Mouse (Mus musculus) liver, adult 2 months (tissue): ENCODE measurements around the gene Myo18b. TPM values are rescaled to one million over a fixed set of nuclear protein-coding genes. Genes with fewer than 3 reads are reported as not detected.

ENCODE experiments used
- DNase-seq: peaks from one replicate; pipeline ENCODE4 v3.0.0-alpha.2; 2011; ENCODE audit warnings: low read depth, low spot score; ENCODE audit errors: extremely low read depth
- H3K27ac ChIP-seq: fragments of 200-500 bp; replicated peaks from 2 replicates; pipeline ENCODE4 v1.5.1; 2012; ENCODE audit warnings: low read depth, mild to moderate bottlenecking, control low read depth, inconsistent platforms, low read length; ENCODE audit not compliant: insufficient read depth
- H3K27me3 ChIP-seq: fragments of 200-500 bp; 2 replicates; pipeline ENCODE4 v1.6.1; 2012; ENCODE audit warnings: mild to moderate bottlenecking, moderate library complexity, low read length, inconsistent platforms; ENCODE audit not compliant: control insufficient read depth, insufficient read depth
- H3K36me3 ChIP-seq: fragments of 200-500 bp; 2 replicates; pipeline ENCODE4 v1.6.1; 2012; ENCODE audit warnings: low read length, inconsistent platforms; ENCODE audit not compliant: control insufficient read depth, insufficient read depth
- H3K4me1 ChIP-seq: fragments of 200-500 bp; 2 replicates; pipeline ENCODE4 v1.6.1; 2011; ENCODE audit warnings: low read length; ENCODE audit not compliant: control insufficient read depth, insufficient read depth
- H3K4me3 ChIP-seq: fragments of 200-500 bp; 2 replicates; pipeline ENCODE4 v1.5.1; 2011; ENCODE audit warnings: low read depth, mild to moderate bottlenecking, control low read depth, low read length, moderate library complexity; ENCODE audit not compliant: insufficient read depth
- H3K79me2 ChIP-seq: fragments of 200-500 bp; 2 replicates; pipeline ENCODE4 v1.6.1; 2012; ENCODE audit warnings: inconsistent platforms, mild to moderate bottlenecking, low read length, moderate library complexity; ENCODE audit not compliant: control insufficient read depth, insufficient read depth
- H3K9ac ChIP-seq: fragments of 200-500 bp; 2 replicates; pipeline ENCODE4 v1.6.1; 2012; ENCODE audit warnings: low read depth, mild to moderate bottlenecking, control low read depth, inconsistent platforms, low read length
- CTCF ChIP-seq: fragments of 200-500 bp; IDR thresholded peaks from 2 replicates; pipeline ENCODE4 v1.5.1; 2011; ENCODE audit warnings: low read depth, low read length, control low read depth
- POLR2A ChIP-seq: fragments of 200-500 bp; IDR thresholded peaks from 2 replicates; pipeline ENCODE4 v1.6.1; 2011; ENCODE audit warnings: low read length, control low read depth; ENCODE audit not compliant: insufficient read depth; ENCODE audit errors: extremely low read depth
- WGBS: fragments of 180-500 bp; shearing (Covaris S2); methylation state at CpG from one replicate; pipeline ENCODE4 v1.1.7; 2018; 5-methylcytosine and 5-hydroxymethylcytosine counted together
- polyA plus RNA-seq: library from polyadenylated mRNA; depleted of rRNA; stranded (reverse); fragments of >200 nt; gene quantifications from 2 replicates; pipeline ENCODE4 v1.2.3, GENCODE M21; 2012
- total RNA-seq: library from RNA; depleted of rRNA; stranded (reverse); fragments of >200 nt; gene quantifications from 2 replicates; pipeline ENCODE4 v1.2.3, GENCODE M21; 2014

Myo18b gene
- total and polyA plus RNA-seq, 2 experiments = 0.04 to 0.28 TPM

DNA sequence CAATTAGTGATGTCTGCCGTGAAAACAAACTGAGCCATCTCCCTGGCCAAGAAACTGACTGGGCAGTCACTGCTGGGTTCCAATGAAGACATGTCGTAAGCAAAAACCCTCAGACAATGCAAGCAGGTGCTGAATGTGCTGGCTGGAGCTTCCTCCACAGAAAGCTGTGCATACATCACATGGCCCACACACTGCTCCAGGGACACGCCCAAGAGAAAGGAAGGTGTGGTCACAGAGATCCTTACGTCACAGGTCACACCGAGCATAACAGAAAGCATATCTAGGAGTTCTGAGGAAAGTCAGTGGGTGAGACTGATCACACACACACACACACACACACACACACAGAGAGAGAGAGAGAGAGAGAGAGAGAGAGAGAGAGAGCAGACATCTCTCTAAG lies 27.5 kb downstream of the Myo18b start:
- no peak overlapping the region for H3K27ac ChIP-seq
- no peaks in the 10 kb centered on the region for H3K36me3 ChIP-seq
- no peak for DNase-seq
- no peak for TF ChIP-seq POLR2A
- no peak for TF ChIP-seq CTCF
- no peak overlapping the region for H3K9ac ChIP-seq
- WGBS = 65% methylated on average over 5 of the region's 5 CpGs
- H3K27me3 ChIP-seq = no peaks in the 10 kb centered on the region
- H3K4me3 ChIP-seq = no peak overlapping the region
- no peaks in the 10 kb centered on the region for H3K79me2 ChIP-seq
- H3K4me1 ChIP-seq = no peaks in the 10 kb centered on the region

- TF ChIP-seq POLR2A = no peak
- peak; percentile 80 for TF ChIP-seq CTCF
- no peaks in the 10 kb centered on the region for H3K79me2 ChIP-seq
- DNase-seq = no peak
- no peaks in the 10 kb centered on the region for H3K27me3 ChIP-seq
- H3K4me3 ChIP-seq = no peak overlapping the region
- 52% methylated on average over 4 of the region's 4 CpGs for WGBS
- H3K4me1 ChIP-seq = no peaks in the 10 kb centered on the region
- H3K36me3 ChIP-seq = no peaks in the 10 kb centered on the region
- no peak overlapping the region for H3K27ac ChIP-seq
- H3K9ac ChIP-seq = no peak overlapping the region
These were observed 31.3 kb downstream of the Myo18b start for GRCm38 (mm10) chr5:112864719-112865367.

DNA sequence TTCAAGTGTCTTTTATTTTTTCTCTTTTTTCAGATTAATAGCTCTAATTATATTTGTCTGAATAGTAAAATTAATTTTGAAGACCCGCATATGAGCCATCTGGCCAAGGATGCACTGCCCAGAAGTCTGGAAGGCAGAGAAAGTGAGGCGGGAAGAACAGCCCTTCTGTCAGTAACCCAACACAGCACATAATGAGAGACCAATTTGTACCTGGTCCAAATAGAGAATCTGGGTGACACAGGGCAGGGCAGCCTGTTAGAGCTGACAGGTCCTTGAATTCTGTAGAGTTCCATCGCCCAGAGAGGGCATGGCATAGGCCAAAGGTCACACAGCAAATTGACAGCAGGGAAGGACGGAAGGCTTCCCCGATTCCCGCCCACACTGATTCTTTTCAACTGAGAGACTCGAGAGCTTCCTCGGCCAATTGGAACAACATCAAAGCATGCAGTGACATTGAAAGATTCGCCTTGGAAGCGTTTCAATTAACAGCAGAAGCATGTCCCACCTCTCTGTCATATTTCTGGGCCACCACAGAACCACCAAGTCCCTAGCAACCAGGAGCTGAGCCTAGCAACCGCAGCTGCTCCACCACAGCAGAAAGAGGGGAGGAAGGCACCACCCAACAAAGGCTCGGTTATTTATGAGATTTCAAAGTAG lies 36.7 kb downstream of the Myo18b start:
- TF ChIP-seq CTCF (no peak), POLR2A (no peak)
- Histone ChIP-seq H3K4me3 (no peak overlapping the region), H3K79me2 (no peaks in the 10 kb centered on the region), H3K36me3 (no peaks in the 10 kb centered on the region), H3K9ac (no peak overlapping the region), H3K27me3 (no peaks in the 10 kb centered on the region), H3K27ac (no peak overlapping the region), H3K4me1 (no peaks in the 10 kb centered on the region)
- WGBS = 54% methylated on average over 12 of the region's 12 CpGs
- DNase-seq = no peak

- TF ChIP-seq CTCF (no peak), POLR2A (no peak)
- 77% methylated on average over 8 of the region's 8 CpGs for WGBS
These were observed 43.0 kb downstream of the Myo18b start for GRCm38 (mm10) chr5:112853179-112853578.

GRCm38 (mm10) chr5:112851389-112851788 lies 44.8 kb downstream of the Myo18b start:
- no peaks in the 10 kb centered on the region for H3K36me3 ChIP-seq
- no peak overlapping the region for H3K27ac ChIP-seq
- 69% methylated on average over 5 of the region's 5 CpGs for WGBS

More at GRCm38 (mm10) chr5:112853179-112853578, 43.0 kb downstream of the Myo18b start:
- Histone ChIP-seq H3K4me3 (no peak overlapping the region), H3K4me1 (no peaks in the 10 kb centered on the region; the same call in 1 of the 2 replicates), H3K9ac (no peak overlapping the region), H3K79me2 (no peaks in the 10 kb centered on the region), H3K27ac (no peak overlapping the region), H3K27me3 (no peaks in the 10 kb centered on the region), H3K36me3 (no peaks in the 10 kb centered on the region)
- DNase-seq = no peak

More at GRCm38 (mm10) chr5:112851389-112851788, 44.8 kb downstream of the Myo18b start:
- no peaks in the 10 kb centered on the region for H3K27me3 ChIP-seq
- TF ChIP-seq POLR2A = no peak
- TF ChIP-seq CTCF = no peak
- H3K4me1 ChIP-seq = no peaks in the 10 kb centered on the region; the same call in 1 of the 2 replicates
- H3K4me3 ChIP-seq = no peak overlapping the region
- DNase-seq = no peak
- no peaks in the 10 kb centered on the region for H3K79me2 ChIP-seq
- no peak overlapping the region for H3K9ac ChIP-seq
